Mouse (Mus musculus): ENCODE results near the gene Eef1a1.
"Not testable (repeated sequence)": the region's sequence is repeated elsewhere in the genome, so short reads cannot be mapped to it uniquely, and the experiment has no call there.

Eef1a1 gene

GRCm38 (mm10) chr9:78508106-78508786 lies 19.3 kb upstream of the Eef1a1 start:
- no peak for DNase-seq (ENCODE audit: low read depth, low spot score)

GRCm38 (mm10) chr9:78506722-78507077 lies 17.7 kb upstream of the Eef1a1 start:
- DNase-seq (ENCODE audit: low read depth, low spot score): no peak

- no peak for DNase-seq (ENCODE audit: low read depth, low spot score)
These were observed 17.2 kb upstream of the Eef1a1 start for GRCm38 (mm10) chr9:78506002-78506721.

GRCm38 (mm10) chr9:78505223-78505622 lies 16.3 kb upstream of the Eef1a1 start:
- DNase-seq (ENCODE audit: low read depth, low spot score): no peak

GRCm38 (mm10) chr9:78504679-78505078 lies 15.7 kb upstream of the Eef1a1 start:
- no peak for DNase-seq (ENCODE audit: low read depth, low spot score)

GRCm38 (mm10) chr9:78504133-78504532 lies 15.2 kb upstream of the Eef1a1 start:
- no peak for DNase-seq (ENCODE audit: low read depth, low spot score)

GRCm38 (mm10) chr9:78503223-78504079 lies 14.5 kb upstream of the Eef1a1 start:
- DNase-seq (ENCODE audit: low read depth, low spot score): no peak

GRCm38 (mm10) chr9:78501284-78501683 lies 12.3 kb upstream of the Eef1a1 start:
- no peak for DNase-seq (ENCODE audit: low read depth, low spot score)

- no peak for DNase-seq (ENCODE audit: low read depth, low spot score)
These were observed 11.4 kb upstream of the Eef1a1 start for GRCm38 (mm10) chr9:78500386-78500785.

- no peak for DNase-seq (ENCODE audit: low read depth, low spot score)
These were observed 4.2 kb upstream of the Eef1a1 start for GRCm38 (mm10) chr9:78493171-78493570.

- DNase-seq (ENCODE audit: low read depth, low spot score): no peak
These were observed 3.3 kb upstream of the Eef1a1 start for GRCm38 (mm10) chr9:78492254-78492653.

- DNase-seq (ENCODE audit: low read depth, low spot score): no peak
These were observed 2.2 kb upstream of the Eef1a1 start for GRCm38 (mm10) chr9:78491169-78491568.

- not testable (repeated sequence) for DNase-seq (ENCODE audit: low read depth, low spot score)
These were observed 930 bp downstream of the Eef1a1 start for GRCm38 (mm10) chr9:78488021-78488420.

- no peak for DNase-seq (ENCODE audit: low read depth, low spot score)
These were observed 4.3 kb downstream of the Eef1a1 start for GRCm38 (mm10) chr9:78484660-78485059.

- no peak for DNase-seq (ENCODE audit: low read depth, low spot score)
These were observed 6.6 kb downstream of the Eef1a1 start for GRCm38 (mm10) chr9:78482386-78482785.

- DNase-seq (ENCODE audit: low read depth, low spot score): peak; percentile 99
These were observed 7.3 kb downstream of the Eef1a1 start for GRCm38 (mm10) chr9:78481423-78482331.

- DNase-seq (ENCODE audit: low read depth, low spot score): peak; percentile 60
These were observed 8.1 kb downstream of the Eef1a1 start for GRCm38 (mm10) chr9:78480706-78481358.

GRCm38 (mm10) chr9:78480227-78480626 lies 8.7 kb downstream of the Eef1a1 start:
- DNase-seq (ENCODE audit: low read depth, low spot score): not testable (repeated sequence)

GRCm38 (mm10) chr9:78479308-78479707 lies 9.6 kb downstream of the Eef1a1 start:
- DNase-seq (ENCODE audit: low read depth, low spot score): not testable (repeated sequence)

- DNase-seq (ENCODE audit: low read depth, low spot score): not testable (repeated sequence)
These were observed 10.8 kb downstream of the Eef1a1 start for GRCm38 (mm10) chr9:78478009-78478605.
